Mouse (Mus musculus): ENCODE measurements at regions not wholly inside any gene's neighbourhood (a gene's known extent, or its start where the extent isn't known, plus 50 kb on each side); places are given as distances from the start of the nearest gene placed in this dataset.

DNA sequence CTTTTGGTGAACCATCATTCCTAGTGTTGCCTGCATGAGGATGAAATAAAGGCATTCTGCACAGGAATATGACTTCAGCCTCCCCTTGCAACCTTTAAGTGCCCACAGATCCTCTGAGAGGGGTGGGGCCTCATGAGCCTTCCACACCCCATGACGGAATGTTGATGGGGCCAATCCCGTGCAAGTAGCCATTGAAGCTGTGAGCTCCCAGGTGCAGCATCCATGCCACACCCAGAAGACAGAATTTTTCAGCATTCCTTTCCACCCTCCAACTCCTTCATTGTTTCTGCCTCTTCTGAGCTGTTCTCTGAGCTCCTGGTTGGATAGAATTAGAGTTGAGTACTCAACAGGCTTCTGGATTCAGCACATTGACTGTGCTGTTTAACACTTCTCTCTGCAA is 174.6 kb upstream of the Srrm4 start:
- TF ChIP-seq CTCF (IDR thresholded peaks at IDR 0.05; ENCODE audit: borderline replicate concordance, extremely low read depth, insufficient read depth, insufficient read length) (no peak), POLR2A (IDR thresholded peaks at IDR 0.05; ENCODE audit: borderline replicate concordance, extremely low read depth, insufficient read depth, insufficient read length, poor library complexity, severe bottlenecking) (no peak)

Measured in brain, embryonic 14.5 days (tissue).